Mouse (Mus musculus) forebrain, postnatal 0 days (tissue): ENCODE measurements around the gene Rcan1. TPM values are rescaled to one million over a fixed set of nuclear protein-coding genes. Genes with fewer than 3 reads are reported as not detected.

Experiments
- ATAC-seq: fragments of 200-750 bp; cut with Nextera tagmentation; 2 replicates; pipeline ENCODE4 v1.8.0; 2017; ENCODE audit warnings: mild to moderate bottlenecking, moderate library complexity
- DNase-seq: peaks from one replicate; pipeline ENCODE4 v3.0.0-alpha.2; 2015
- H3K27ac ChIP-seq: fragments of 300-500 bp; sonication (generic); 2 replicates; pipeline ENCODE4 v1.5.1; 2014; ENCODE audit warnings: low read depth, mild to moderate bottlenecking, antibody characterized with exemption, low read length, moderate library complexity, mixed read lengths
- H3K27me3 ChIP-seq: fragments of 300-500 bp; sonication (generic); 2 replicates; pipeline ENCODE4 v1.6.1; 2014; ENCODE audit warnings: mild to moderate bottlenecking, low read length, mixed read lengths; ENCODE audit not compliant: insufficient read depth
- H3K36me3 ChIP-seq: fragments of 300-500 bp; sonication (generic); 2 replicates; pipeline ENCODE4 v1.6.1; 2014; ENCODE audit warnings: mild to moderate bottlenecking, moderate library complexity; ENCODE audit not compliant: insufficient read depth
- H3K4me1 ChIP-seq: fragments of 300-500 bp; sonication (generic); 2 replicates; pipeline ENCODE4 v1.6.1; 2014; ENCODE audit warnings: antibody characterized with exemption; ENCODE audit not compliant: insufficient read depth
- H3K4me2 ChIP-seq: fragments of 300-500 bp; sonication (generic); 2 replicates; pipeline ENCODE4 v1.6.1; 2014; ENCODE audit warnings: low read depth, mild to moderate bottlenecking, moderate library complexity
- H3K4me3 ChIP-seq: fragments of 300-500 bp; sonication (generic); 2 replicates; pipeline ENCODE4 v1.5.1; 2014; ENCODE audit warnings: low read depth, low read length, mixed read lengths
- H3K9ac ChIP-seq: fragments of 300-500 bp; sonication (generic); 2 replicates; pipeline ENCODE4 v1.6.1; 2014; ENCODE audit warnings: mild to moderate bottlenecking
- H3K9me3 ChIP-seq: fragments of 300-500 bp; sonication (generic); 2 replicates; pipeline ENCODE4 v1.6.1; 2016; ENCODE audit warnings: low read length
- CTCF ChIP-seq: sonication (generic); IDR thresholded peaks from 2 replicates; pipeline ENCODE4 v1.5.1; 2016; ENCODE audit warnings: antibody characterized with exemption, control low read depth, low read depth
- WGBS: fragments of 180-500 bp; shearing (Covaris S2); extraction: QIAGEN DNeasy Blood & Tissue Kit; methylation state at CpG from one replicate; pipeline ENCODE4 v1.1.7; 2014; 5-methylcytosine and 5-hydroxymethylcytosine counted together
- polyA plus RNA-seq: library from polyadenylated mRNA; unstranded; fragments of >200 nt; fragmentation: Nextera tagmentation; extraction: Ambion mirVana; gene quantifications from 2 replicates; pipeline ENCODE4 v1.2.1, GENCODE M21; 2015
- total RNA-seq: library from RNA; depleted of rRNA; stranded (reverse); fragments of >200 nt; gene quantifications from 2 replicates; pipeline ENCODE4 v1.2.3, GENCODE M21; 2014

The Rcan1 gene
- total and polyA plus RNA-seq, 2 experiments from 2014 or later, result 52.2 to 83.8 TPM

DNA sequence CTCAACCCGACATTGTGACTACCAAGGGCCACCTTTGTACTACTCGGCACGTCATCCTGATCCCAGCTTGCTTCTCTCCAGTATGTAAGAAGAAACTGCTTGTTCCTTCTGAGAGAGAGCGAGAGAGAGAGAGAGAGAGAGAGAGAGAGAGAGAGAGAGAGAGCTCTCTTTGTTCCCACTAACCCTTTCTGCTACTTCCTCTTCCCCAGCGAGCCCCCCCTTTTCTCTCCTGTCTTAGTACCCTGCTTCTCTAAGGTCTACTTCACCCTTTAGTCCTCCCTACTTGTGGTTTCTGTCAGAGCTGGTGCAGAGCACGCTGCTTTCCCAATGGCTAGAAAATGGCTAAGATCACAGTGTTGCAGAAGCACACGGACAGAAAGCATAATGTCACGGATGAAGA lies 30.4 kb downstream of the Rcan1 start:
- Histone ChIP-seq H3K36me3 (no peaks in the 10 kb centered on the region), H3K27ac (no peak overlapping the region), H3K4me3 (no peak overlapping the region), H3K4me1 (no peaks in the 10 kb centered on the region), H3K9me3 (no peaks in the 10 kb centered on the region), H3K27me3 (no peaks in the 10 kb centered on the region), H3K4me2 (no peak overlapping the region), H3K9ac (no peak overlapping the region)
- ATAC-seq (no peak), DNase-seq (no peak)
- no peak for TF ChIP-seq CTCF
- 71% methylated on average over 8 of the region's 8 CpGs for WGBS

DNA sequence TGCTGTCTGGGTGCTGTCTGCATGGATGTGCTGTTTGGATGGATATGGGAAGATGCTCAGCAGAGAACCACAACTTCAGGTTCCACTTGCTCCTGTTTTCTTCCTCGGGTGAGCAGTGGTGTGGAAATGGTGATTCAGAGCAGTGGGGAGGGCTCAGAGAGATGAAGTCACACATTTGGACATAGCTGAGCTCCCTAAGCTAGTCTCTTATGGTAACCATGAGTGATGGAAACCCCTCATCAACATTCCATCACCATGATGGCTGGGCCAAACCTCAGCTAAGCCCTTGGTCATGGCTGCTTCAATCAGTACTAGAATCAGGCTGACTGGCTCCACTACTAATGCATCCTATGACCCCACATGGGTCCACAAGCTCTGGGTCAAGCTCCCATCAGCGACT lies 30.9 kb downstream of the Rcan1 start:
- Histone ChIP-seq H3K4me2 (no peak overlapping the region), H3K36me3 (no peaks in the 10 kb centered on the region), H3K4me3 (no peak overlapping the region), H3K9ac (no peak overlapping the region), H3K4me1 (no peaks in the 10 kb centered on the region), H3K27ac (no peak overlapping the region), H3K27me3 (no peaks in the 10 kb centered on the region), H3K9me3 (no peaks in the 10 kb centered on the region)
- WGBS, result 77% methylated on average over 2 of the region's 2 CpGs
- ATAC-seq, result no peak
- no peak for TF ChIP-seq CTCF
- no peak for DNase-seq

DNA sequence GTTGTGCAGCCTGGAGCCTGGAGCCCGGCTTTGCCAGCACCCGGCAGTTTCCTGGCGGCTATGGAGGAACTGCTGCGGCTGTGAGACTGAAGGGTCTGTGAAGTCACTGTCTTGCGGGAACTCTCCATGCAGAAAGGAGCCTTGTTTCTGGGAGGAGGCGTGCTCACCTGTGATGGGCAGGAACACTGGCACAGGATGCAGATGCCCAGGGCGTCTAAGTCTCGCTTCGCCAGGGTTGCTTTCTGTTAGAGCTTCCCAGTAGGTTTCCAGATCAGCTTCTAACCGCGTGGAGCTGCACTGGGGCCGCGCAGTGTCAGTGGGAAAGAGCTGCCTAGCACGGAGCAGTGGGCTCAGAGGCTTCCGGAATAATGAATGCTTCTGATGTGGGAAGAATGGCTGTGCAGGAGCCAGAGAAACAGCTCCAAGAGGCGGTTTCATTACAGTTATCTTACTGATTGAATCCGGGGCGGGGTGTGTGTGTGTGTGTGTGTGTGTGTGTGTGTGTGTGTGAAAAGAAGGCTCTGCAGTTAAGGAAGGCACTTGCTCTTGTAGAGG lies 35.2 kb downstream of the Rcan1 start:
- Histone ChIP-seq H3K9me3 (no peaks in the 10 kb centered on the region), H3K4me3 (no peak overlapping the region), H3K27me3 (no peaks in the 10 kb centered on the region), H3K36me3 (peaks cover 6% of the 10 kb centered on the region; the same call in 1 of the 2 replicates), H3K4me1 (no peaks in the 10 kb centered on the region), H3K27ac (no peak overlapping the region), H3K4me2 (no peak overlapping the region), H3K9ac (no peak overlapping the region)
- 69% methylated on average over 18 of the region's 18 CpGs for WGBS
- TF ChIP-seq CTCF, result no peak
- ATAC-seq (peak; percentile 45; the same call in 1 of the 2 replicates), DNase-seq (peak; percentile 14)

DNA sequence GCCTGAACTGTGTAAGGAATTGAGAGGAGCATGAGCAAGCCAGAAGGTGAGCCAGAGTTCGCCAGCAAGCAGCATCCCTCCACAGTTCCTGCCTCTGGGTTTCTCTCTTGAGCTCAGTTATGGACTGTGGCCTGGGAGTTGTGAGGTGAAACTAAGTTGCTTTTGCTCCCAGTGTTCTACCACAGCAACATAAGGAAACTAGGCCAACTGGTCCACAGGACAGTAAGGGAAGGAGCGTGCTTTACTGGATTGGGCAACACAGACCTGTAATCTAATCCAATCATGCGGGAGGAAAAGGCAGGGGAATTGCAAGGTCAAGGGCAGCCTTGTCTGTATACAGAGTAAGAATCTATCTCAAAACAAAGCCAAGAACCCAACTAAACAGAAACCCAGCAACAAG lies 37.5 kb downstream of the Rcan1 start:
- Histone ChIP-seq H3K27ac (no peak overlapping the region), H3K4me3 (no peak overlapping the region), H3K27me3 (no peaks in the 10 kb centered on the region), H3K4me1 (no peaks in the 10 kb centered on the region), H3K9me3 (no peaks in the 10 kb centered on the region), H3K36me3 (peaks cover 6% of the 10 kb centered on the region; the same call in 1 of the 2 replicates), H3K9ac (no peak overlapping the region), H3K4me2 (no peak overlapping the region)
- DNase-seq (no peak), ATAC-seq (no peak)
- WGBS, result 95% methylated on average over 3 of the region's 3 CpGs
- TF ChIP-seq CTCF, result no peak

DNA sequence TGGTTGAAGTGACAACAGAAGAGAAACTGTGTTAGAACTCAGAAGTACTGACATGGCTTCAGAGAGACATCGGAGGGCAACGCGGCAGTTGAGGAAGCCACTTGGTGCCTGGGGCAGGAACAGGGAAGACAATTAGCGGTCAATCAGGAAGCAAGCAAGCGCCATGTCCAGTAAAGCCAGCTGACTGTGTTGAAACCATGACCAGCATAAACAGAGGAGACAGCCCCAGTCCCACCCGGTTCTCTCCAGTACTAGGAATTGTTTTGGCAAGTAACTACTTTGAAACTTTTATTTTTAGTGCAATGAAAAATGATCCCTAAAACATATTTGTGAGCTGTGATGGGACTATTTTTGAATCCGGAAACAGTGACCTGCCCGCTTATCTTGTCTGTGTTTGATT lies 39.9 kb downstream of the Rcan1 start:
- Histone ChIP-seq H3K4me2 (no peak overlapping the region), H3K9me3 (no peaks in the 10 kb centered on the region), H3K27ac (no peak overlapping the region), H3K4me3 (no peak overlapping the region), H3K36me3 (peaks cover 6% of the 10 kb centered on the region; the same call in 1 of the 2 replicates), H3K27me3 (no peaks in the 10 kb centered on the region), H3K9ac (no peak overlapping the region), H3K4me1 (no peaks in the 10 kb centered on the region)
- ATAC-seq (no peak), DNase-seq (no peak)
- WGBS, result 95% methylated on average over 8 of the region's 8 CpGs
- no peak for TF ChIP-seq CTCF

DNA sequence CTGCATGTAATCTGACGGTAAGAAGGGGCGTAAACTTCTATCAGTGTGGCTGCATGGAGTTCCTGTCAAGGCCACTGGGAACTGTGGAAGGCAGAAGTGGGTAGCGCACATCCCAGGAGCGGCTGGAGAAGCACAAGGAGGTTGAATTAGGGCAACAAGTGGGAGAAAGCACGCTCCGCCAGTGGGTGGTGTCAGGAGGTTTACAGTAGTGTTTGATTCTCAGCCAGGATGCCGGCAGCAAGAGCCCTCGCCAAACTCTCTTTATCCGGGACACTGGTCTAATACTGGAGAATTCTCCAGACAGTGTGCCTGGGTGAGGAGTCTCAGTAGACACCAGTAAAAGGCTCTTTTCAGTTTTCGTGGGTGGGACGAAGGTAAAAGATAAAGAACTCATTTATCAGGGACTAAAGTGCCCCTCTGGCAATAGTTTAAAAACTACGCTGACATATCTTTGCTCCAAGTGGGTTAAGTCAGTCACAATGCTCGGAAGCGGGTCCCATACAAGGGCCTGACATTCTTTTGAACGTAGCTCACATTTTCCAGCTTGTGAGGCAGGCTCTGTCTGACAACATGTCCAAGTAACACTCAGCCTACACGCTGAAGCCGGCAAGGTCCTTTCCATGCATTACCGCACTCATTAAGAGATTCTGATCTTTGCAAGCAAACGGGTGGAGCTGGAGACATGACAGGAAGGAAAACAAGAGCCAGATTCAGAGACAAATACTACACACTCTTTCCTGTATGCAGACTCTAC lies 42.3 kb downstream of the Rcan1 start:
- H3K36me3 ChIP-seq, result peaks cover 6% of the 10 kb centered on the region; the same call in 1 of the 2 replicates
- H3K27ac ChIP-seq, result no peak overlapping the region
- H3K4me1 ChIP-seq, result no peaks in the 10 kb centered on the region
- WGBS, result 26% methylated on average over 19 of the region's 19 CpGs
- ATAC-seq (peak; percentile 68), DNase-seq (peak; percentile 32)
- no peak overlapping the region for H3K4me2 ChIP-seq
- no peak overlapping the region for H3K9ac ChIP-seq
- no peaks in the 10 kb centered on the region for H3K27me3 ChIP-seq
- H3K4me3 ChIP-seq, result no peak overlapping the region
- TF ChIP-seq CTCF, result peak; percentile 20; the same call in 1 of the 2 replicates
- H3K9me3 ChIP-seq, result no peaks in the 10 kb centered on the region

DNA sequence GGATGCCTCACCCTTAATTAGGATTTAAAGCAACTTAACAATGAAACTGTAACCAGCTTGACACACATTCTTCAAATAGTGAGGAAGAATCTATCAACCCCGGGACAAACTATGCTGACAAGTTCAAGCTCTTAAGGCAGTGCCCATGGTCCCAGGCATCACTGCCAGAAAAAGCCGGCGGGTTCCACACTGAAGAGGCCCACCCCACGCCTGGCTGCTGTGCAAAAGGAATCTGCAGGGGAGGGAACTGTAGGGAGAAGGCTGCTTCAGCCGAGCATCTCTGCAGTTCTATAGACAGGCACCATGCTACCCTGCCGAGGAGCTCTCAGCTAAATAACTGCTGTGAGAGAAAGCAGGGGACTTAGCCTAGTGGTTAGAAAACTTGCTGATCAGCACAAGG lies 44.0 kb downstream of the Rcan1 start:
- no peak for ATAC-seq
- Histone ChIP-seq H3K27ac (no peak overlapping the region), H3K9me3 (no peaks in the 10 kb centered on the region), H3K27me3 (no peaks in the 10 kb centered on the region), H3K4me2 (no peak overlapping the region), H3K4me1 (no peaks in the 10 kb centered on the region), H3K4me3 (no peak overlapping the region), H3K9ac (no peak overlapping the region), H3K36me3 (peaks cover 4% of the 10 kb centered on the region; the same call in 1 of the 2 replicates)
- WGBS, result 14% methylated on average over 6 of the region's 6 CpGs
- TF ChIP-seq CTCF, result no peak
- DNase-seq, result no peak
